In genomic region chr19:41152016-41152370, GRCm38 (mm10) we compare ENCODE assay signal across 23 mouse cellular contexts. TPM values are rescaled to one million over a fixed set of nuclear protein-coding genes. Genes with fewer than 3 reads are reported as not detected.
DNase-seq lines count a peak whose midpoint lies in the region; ATAC-seq and TF ChIP-seq lines count a peak whose summit lies in the region.
"Had no signal": no experiment of that assay in that cellular context is flagged by ENCODE, and none has a peak within 500 bp of the region (broad histone marks: within the 10 kb centered on the region; RNA-seq: fewer than 3 reads in every experiment).

No protein-coding gene starts in this region.

- TF ChIP-seq CTCF in heart, adult 2 months (IDR thresholded peaks at IDR 0.05), result no peak

- no peak for DNase-seq in forebrain, embryonic 14.5 days (ENCODE audit: low spot score)
- peak; percentile 10 to 31 for DNase-seq in heart, adult 2 months
- no peak for DNase-seq in heart, postnatal 4 days
- no peak for DNase-seq in adrenal gland, postnatal 25 days
- DNase-seq: adrenal gland, postnatal 10 days; cerebellum, adult 11-12 months; cerebellum, adult 9-11 months; cerebellum, postnatal 36 days; gastrocnemius, postnatal 14 days; kidney, adult 18-20 months had no signal

- no peak overlapping the region for H3K4me3 ChIP-seq in forebrain, embryonic 16.5 days (replicated peaks; ENCODE audit: low read length)
- H3K4me3 ChIP-seq in forebrain, embryonic 14.5 days (ENCODE audit: low read depth, low read length), result no peak overlapping the region
- no peak overlapping the region for H3K4me3 ChIP-seq in heart, adult 2 months
- no peak overlapping the region for H3K4me3 ChIP-seq in intestine, embryonic 16.5 days (ENCODE audit: low read length)
- H3K4me3 ChIP-seq in intestine, embryonic 15.5 days (replicated peaks), result no peak overlapping the region
- H3K4me3 ChIP-seq in stomach, embryonic 16.5 days (replicated peaks; ENCODE audit: low read length), result no peak overlapping the region
- H3K4me3 ChIP-seq: forebrain, embryonic 12.5 days; heart, embryonic 13.5 days; hindbrain, embryonic 12.5 days had no signal

- 0 out of 2 replicates have a peak, but pooled peaks cover 3% of the 10 kb centered on the region for H3K4me1 ChIP-seq in forebrain, embryonic 16.5 days (replicated peaks; ENCODE audit: control insufficient read depth, insufficient read depth, low read length)
- no peaks in the 10 kb centered on the region for H3K4me1 ChIP-seq in forebrain, embryonic 14.5 days (ENCODE audit: control insufficient read depth, insufficient read depth, low read length)
- H3K4me1 ChIP-seq in heart, adult 2 months (ENCODE audit: control insufficient read depth, insufficient read depth, low read length), result peaks cover 9% of the 10 kb centered on the region
- no peaks in the 10 kb centered on the region for H3K4me1 ChIP-seq in intestine, embryonic 16.5 days (ENCODE audit: control insufficient read depth, insufficient read depth, low read length)
- no peaks in the 10 kb centered on the region for H3K4me1 ChIP-seq in intestine, embryonic 15.5 days (replicated peaks)
- peaks cover 5% of the 10 kb centered on the region; the same call in 1 of the 2 replicates for H3K4me1 ChIP-seq in stomach, embryonic 16.5 days (ENCODE audit: control insufficient read depth, insufficient read depth, low read length)
- H3K4me1 ChIP-seq: forebrain, embryonic 12.5 days; heart, embryonic 13.5 days; hindbrain, embryonic 12.5 days had no signal

- no peaks in the 10 kb centered on the region for H3K9me3 ChIP-seq in forebrain, embryonic 16.5 days (ENCODE audit: control insufficient read depth, low read length)
- H3K9me3 ChIP-seq in forebrain, embryonic 14.5 days (replicated peaks; ENCODE audit: control insufficient read depth, low read length), result 0 out of 2 replicates have a peak, but pooled peaks cover 8% of the 10 kb centered on the region
- H3K9me3 ChIP-seq in intestine, embryonic 16.5 days (ENCODE audit: control insufficient read depth, low read length), result no peaks in the 10 kb centered on the region
- no peaks in the 10 kb centered on the region for H3K9me3 ChIP-seq in intestine, embryonic 15.5 days
- H3K9me3 ChIP-seq in stomach, embryonic 16.5 days (replicated peaks; ENCODE audit: control insufficient read depth, low read length), result no peaks in the 10 kb centered on the region
- H3K9me3 ChIP-seq: forebrain, embryonic 12.5 days had no signal

- WGBS in forebrain, embryonic 16.5 days, result 89% methylated on average over 3 of the region's 3 CpGs
- WGBS in forebrain, embryonic 14.5 days, result 87% methylated on average over 3 of the region's 3 CpGs
- 60% methylated on average over 3 of the region's 3 CpGs for WGBS in heart, adult 2 months
- 89% methylated on average over 3 of the region's 3 CpGs for WGBS in intestine, embryonic 16.5 days
- WGBS in intestine, embryonic 15.5 days, result 89% methylated on average over 3 of the region's 3 CpGs
- WGBS in stomach, embryonic 16.5 days, result 82% methylated on average over 3 of the region's 3 CpGs

- H3K9ac ChIP-seq in forebrain, embryonic 16.5 days (replicated peaks; ENCODE audit: low read depth, low read length), result no peak overlapping the region
- H3K9ac ChIP-seq in forebrain, embryonic 14.5 days (ENCODE audit: low read length), result no peak overlapping the region
- H3K9ac ChIP-seq in heart, adult 2 months (ENCODE audit: low read depth, low read length), result no peak overlapping the region
- no peak overlapping the region for H3K9ac ChIP-seq in intestine, embryonic 16.5 days (ENCODE audit: low read depth, low read length)
- H3K9ac ChIP-seq in intestine, embryonic 15.5 days, result no peak overlapping the region
- H3K9ac ChIP-seq in stomach, embryonic 16.5 days (ENCODE audit: low read length), result no peak overlapping the region
- H3K9ac ChIP-seq: forebrain, embryonic 12.5 days; heart, embryonic 13.5 days; hindbrain, embryonic 12.5 days had no signal

- no peaks in the 10 kb centered on the region for H3K79me2 ChIP-seq in heart, adult 2 months (replicated peaks; ENCODE audit: control insufficient read depth, insufficient read depth, low read length)

- intact Hi-C loops in heart, adult 2 months (cut with DNase I), result no loop called here

- H3K4me2 ChIP-seq in forebrain, embryonic 16.5 days (ENCODE audit: low read length), result no peak overlapping the region
- no peak overlapping the region for H3K4me2 ChIP-seq in forebrain, embryonic 14.5 days (ENCODE audit: low read length)
- no peak overlapping the region for H3K4me2 ChIP-seq in intestine, embryonic 16.5 days (ENCODE audit: low read depth, low read length)
- H3K4me2 ChIP-seq in intestine, embryonic 15.5 days (replicated peaks), result no peak overlapping the region
- H3K4me2 ChIP-seq in stomach, embryonic 16.5 days (ENCODE audit: low read depth, low read length), result no peak overlapping the region
- H3K4me2 ChIP-seq: forebrain, embryonic 12.5 days; heart, embryonic 13.5 days; hindbrain, embryonic 12.5 days had no signal

- no peaks in the 10 kb centered on the region for H3K27me3 ChIP-seq in forebrain, embryonic 16.5 days (replicated peaks; ENCODE audit: control insufficient read depth, insufficient read depth, low read length)
- no peaks in the 10 kb centered on the region for H3K27me3 ChIP-seq in forebrain, embryonic 14.5 days (replicated peaks; ENCODE audit: control insufficient read depth, insufficient read depth, low read length)
- H3K27me3 ChIP-seq in heart, adult 2 months (ENCODE audit: control insufficient read depth, insufficient read depth, low read length), result no peaks in the 10 kb centered on the region
- no peaks in the 10 kb centered on the region for H3K27me3 ChIP-seq in intestine, embryonic 16.5 days (replicated peaks; ENCODE audit: control insufficient read depth, insufficient read depth, low read length)
- no peaks in the 10 kb centered on the region for H3K27me3 ChIP-seq in intestine, embryonic 15.5 days (replicated peaks)
- no peaks in the 10 kb centered on the region for H3K27me3 ChIP-seq in stomach, embryonic 16.5 days (ENCODE audit: control insufficient read depth, insufficient read depth, low read length)
- H3K27me3 ChIP-seq: heart, embryonic 13.5 days; hindbrain, embryonic 12.5 days had no signal

- no peak for TF ChIP-seq EP300 in heart, adult 2 months (IDR thresholded peaks at IDR 0.05; ENCODE audit: insufficient read depth, low read depth, low read length)

- ATAC-seq in forebrain, embryonic 16.5 days, result no peak
- ATAC-seq in forebrain, embryonic 14.5 days, result no peak
- no peak for ATAC-seq in intestine, embryonic 16.5 days
- no peak for ATAC-seq in intestine, embryonic 15.5 days
- no peak for ATAC-seq in stomach, embryonic 16.5 days (ENCODE audit: insufficient read depth, low FRiP score)
- ATAC-seq: hindbrain, embryonic 16.5 days; inflammation-experienced regulatory T-cells, adult 6 months had no signal

- no peak for TF ChIP-seq POLR2A in heart, adult 2 months (IDR thresholded peaks at IDR 0.05; ENCODE audit: insufficient read depth, low read depth, low read length)

- no peaks in the 10 kb centered on the region for H3K36me3 ChIP-seq in forebrain, embryonic 16.5 days (ENCODE audit: control insufficient read depth, insufficient read depth)
- no peaks in the 10 kb centered on the region for H3K36me3 ChIP-seq in forebrain, embryonic 14.5 days (ENCODE audit: control insufficient read depth, insufficient read depth, low read length)
- H3K36me3 ChIP-seq in heart, adult 2 months (ENCODE audit: control insufficient read depth, insufficient read depth, low read length), result no peaks in the 10 kb centered on the region; the same call in 1 of the 2 replicates
- no peaks in the 10 kb centered on the region for H3K36me3 ChIP-seq in intestine, embryonic 16.5 days (ENCODE audit: control insufficient read depth, insufficient read depth, low read length)
- H3K36me3 ChIP-seq in intestine, embryonic 15.5 days, result no peaks in the 10 kb centered on the region
- no peaks in the 10 kb centered on the region for H3K36me3 ChIP-seq in stomach, embryonic 16.5 days (ENCODE audit: control insufficient read depth, insufficient read depth, low read length)
- H3K36me3 ChIP-seq: forebrain, embryonic 12.5 days; heart, embryonic 13.5 days; hindbrain, embryonic 12.5 days had no signal

- 0 out of 2 replicates have a peak overlapping the region, but pooled peaks have one; percentile 6 for H3K27ac ChIP-seq in forebrain, embryonic 16.5 days (ENCODE audit: low read length)
- H3K27ac ChIP-seq in forebrain, embryonic 14.5 days (ENCODE audit: low read depth, low read length), result no peak overlapping the region
- H3K27ac ChIP-seq in heart, adult 2 months, result peak overlapping the region; percentile 29
- peak overlapping the region; percentile 25; the same call in 1 of the 2 replicates for H3K27ac ChIP-seq in intestine, embryonic 16.5 days (ENCODE audit: low read length)
- no peak overlapping the region for H3K27ac ChIP-seq in intestine, embryonic 15.5 days
- H3K27ac ChIP-seq in stomach, embryonic 16.5 days (ENCODE audit: low read length), result peak overlapping the region; percentile 31; the same call in 1 of the 2 replicates
- H3K27ac ChIP-seq: forebrain, embryonic 12.5 days; heart, embryonic 13.5 days; hindbrain, embryonic 12.5 days had no signal

RNA-seq across cellular contexts. Expression of gene Tll2, which starts 54.6 kb away (rescaled TPM):
- 0.61 and 0.67 TPM in 2 replicates for polyA plus RNA-seq in forebrain, embryonic 16.5 days (2015; fragmentation: Nextera tagmentation; extraction: Ambion mirVana)
- 0.89 and 0.97 TPM in 2 replicates for polyA plus RNA-seq in forebrain, embryonic 14.5 days (2014; fragmentation: Nextera tagmentation; extraction: Ambion mirVana)
- total RNA-seq in heart, adult 2 months (2021), result under 1 TPM; 0.29 to 0.41 TPM
- 0.49 and 0.82 TPM in 2 replicates for polyA plus RNA-seq in heart, adult 2 months (2012; rRNA removed)
- total RNA-seq in heart, postnatal 4 days (2021), result 1 to 10 TPM; 2.3 to 2.4 TPM
- polyA plus RNA-seq in intestine, embryonic 16.5 days (2015; fragmentation: Nextera tagmentation; extraction: Ambion mirVana), result 0.06 and 0.10 TPM in 2 replicates
- polyA plus RNA-seq in intestine, embryonic 15.5 days (2015; fragmentation: Nextera tagmentation; extraction: Ambion mirVana), result 0.04 and 0.09 TPM in 2 replicates
- 0.21 and 0.29 TPM in 2 replicates for polyA plus RNA-seq in stomach, embryonic 16.5 days (2015; fragmentation: Nextera tagmentation; extraction: Ambion mirVana)
- total RNA-seq in adrenal gland, postnatal 25 days (2021), result 0.15 TPM in 1 of 2 replicates, not detected in the other
- total RNA-seq: granulocyte monocyte progenitor cell, adult 5-6 weeks; MEL had no signal
- polyA plus RNA-seq: C2C12; inflammation-experienced regulatory T-cells, adult 6 months; kidney, embryonic 14.5 days had no signal

Comparison
In these comparisons a context has a peak if more than half of its experiments do, and no peak if none do; other contexts are left out.
1. H3K27ac ChIP-seq: peak in forebrain, embryonic 16.5 days (single experiment), heart, adult 2 months (single experiment), intestine, embryonic 16.5 days (single experiment) and stomach, embryonic 16.5 days (single experiment); none in forebrain, embryonic 14.5 days (single experiment) and intestine, embryonic 15.5 days (single experiment).
2. DNase-seq: peak in heart, adult 2 months (2 of 2); none in forebrain, embryonic 14.5 days (single experiment), heart, postnatal 4 days (single experiment) and adrenal gland, postnatal 25 days (single experiment).